In genomic region chr12:55398240-55399127, GRCm38 (mm10) we compare ENCODE assay signal across 8 mouse cellular contexts. TPM values are rescaled to one million over a fixed set of nuclear protein-coding genes. Genes with fewer than 3 reads are reported as not detected.
A peak's percentile ranks its signal among the peaks of the same experiment; 100 is the strongest.
DNase-seq lines count a peak whose midpoint lies in the region; ATAC-seq and TF ChIP-seq lines count a peak whose summit lies in the region.

No protein-coding gene starts in this region.

- H3K4me2 ChIP-seq in heart, embryonic 15.5 days = peak overlapping the region; percentile 81
- peak overlapping the region; percentile 98 for H3K4me2 ChIP-seq in liver, embryonic 14.5 days (ENCODE audit: low read depth)
- H3K4me2 ChIP-seq in neural tube, embryonic 11.5 days (ENCODE audit: low read depth) = peak overlapping the region; percentile 94
- H3K4me2 ChIP-seq in stomach, postnatal 0 days (replicated peaks; ENCODE audit: low read depth) = peak overlapping the region; percentile 74

- peak; percentile 98 for ATAC-seq in CD4-positive, CD25-positive, alpha-beta regulatory T cell, adult 4 months
- peak; percentile 99 for ATAC-seq in heart, embryonic 15.5 days (replicated peaks; ENCODE audit: insufficient number of reproducible peaks, insufficient read depth, low FRiP score, low read depth)
- peak; percentile 99 for ATAC-seq in liver, embryonic 14.5 days (ENCODE audit: insufficient read depth)
- peak; percentile 99 for ATAC-seq in neural tube, embryonic 11.5 days (ENCODE audit: insufficient read depth, low FRiP score, low TSS enrichment)
- peak; percentile 100 for ATAC-seq in stomach, postnatal 0 days (ENCODE audit: low FRiP score, low TSS enrichment)

- TF ChIP-seq CTCF in liver, embryonic 14.5 days (IDR thresholded peaks at IDR 0.05; ENCODE audit: low read depth) = no peak
- TF ChIP-seq CTCF in stomach, postnatal 0 days (IDR thresholded peaks at IDR 0.05; ENCODE audit: low read depth) = peak; percentile 10; the same call in 1 of the 2 replicates

- H3K4me1 ChIP-seq in forebrain, embryonic 10.5 days = peaks cover 21% of the 10 kb centered on the region
- H3K4me1 ChIP-seq in heart, embryonic 15.5 days (replicated peaks) = peaks cover 15% of the 10 kb centered on the region
- H3K4me1 ChIP-seq in liver, embryonic 14.5 days (replicated peaks; ENCODE audit: control insufficient read depth in 2 of 2, insufficient read depth in 2 of 2, low read length in 1 of 2) = peaks cover 13 to 16% of the 10 kb centered on the region in 2 experiments
- peaks cover 11% of the 10 kb centered on the region for H3K4me1 ChIP-seq in neural tube, embryonic 11.5 days (ENCODE audit: control insufficient read depth, insufficient read depth, low read length)
- H3K4me1 ChIP-seq in stomach, postnatal 0 days (replicated peaks; ENCODE audit: control insufficient read depth, insufficient read depth) = peaks cover 9% of the 10 kb centered on the region; the same call in 1 of the 2 replicates

- peak overlapping the region; percentile 76 for H3K4me3 ChIP-seq in forebrain, embryonic 10.5 days
- H3K4me3 ChIP-seq in heart, embryonic 15.5 days = peak overlapping the region; percentile 92
- peak overlapping the region; percentile 89 to 95 for H3K4me3 ChIP-seq in liver, embryonic 14.5 days (ENCODE audit: insufficient read depth in 1 of 2, low read depth in 2 of 2, low read length in 2 of 2)
- peak overlapping the region; percentile 96 for H3K4me3 ChIP-seq in neural tube, embryonic 11.5 days (ENCODE audit: low read depth, low read length)
- H3K4me3 ChIP-seq in stomach, postnatal 0 days (ENCODE audit: low read depth, low read length) = peak overlapping the region; percentile 93

- TF ChIP-seq EP300 in liver, embryonic 14.5 days (IDR thresholded peaks at IDR 0.05; ENCODE audit: low read depth) = peak; percentile 41; the same call in 1 of the 2 replicates
- TF ChIP-seq EP300 in stomach, postnatal 0 days (optimal IDR thresholded peaks at IDR 0.05) = no peak

- peak; percentile 80 for DNase-seq in c-Kit-negative CD71-positive TER-119-positive erythroid progenitor cells, embryonic 14.5 days (ENCODE audit: low read depth, low spot score)
- DNase-seq in forebrain, embryonic 10.5 days (ENCODE audit: extremely low spot score, low spot score) = peak; percentile 95
- peak; percentile 91 to 97 for DNase-seq in kidney, postnatal 25 days
- DNase-seq in liver, embryonic 14.5 days (ENCODE audit: low read depth in 3 of 3, low spot score in 3 of 3) = peak; percentile 84 to 87 (median 87)
- peak; percentile 95 for DNase-seq in neural tube, embryonic 11.5 days (ENCODE audit: low spot score)
- peak; percentile 95 for DNase-seq in stomach, postnatal 0 days (ENCODE audit: low spot score)

- WGBS in forebrain, embryonic 10.5 days = 1% methylated on average over 51 of the region's 51 CpGs
- under 1% methylated on average over 51 of the region's 51 CpGs for WGBS in heart, embryonic 15.5 days
- 1% methylated on average over 51 of the region's 51 CpGs for WGBS in liver, embryonic 14.5 days (ENCODE audit: insufficient replicate concordance)
- 1% methylated on average over 51 of the region's 51 CpGs for WGBS in neural tube, embryonic 11.5 days
- WGBS in stomach, postnatal 0 days = under 1% methylated on average over 51 of the region's 51 CpGs

- H3K36me3 ChIP-seq in forebrain, embryonic 10.5 days (replicated peaks) = peaks cover 23% of the 10 kb centered on the region
- H3K36me3 ChIP-seq in heart, embryonic 15.5 days = no peaks in the 10 kb centered on the region
- H3K36me3 ChIP-seq in liver, embryonic 14.5 days (replicated peaks; ENCODE audit: control insufficient read depth, insufficient read depth, low read depth) = no peaks in the 10 kb centered on the region
- no peaks in the 10 kb centered on the region for H3K36me3 ChIP-seq in neural tube, embryonic 11.5 days (ENCODE audit: control insufficient read depth, insufficient read depth, low read length)
- no peaks in the 10 kb centered on the region for H3K36me3 ChIP-seq in stomach, postnatal 0 days (ENCODE audit: control insufficient read depth, insufficient read depth, low read length)

- H3K27ac ChIP-seq in forebrain, embryonic 10.5 days = peak overlapping the region; percentile 93
- peak overlapping the region; percentile 94 for H3K27ac ChIP-seq in heart, embryonic 15.5 days
- H3K27ac ChIP-seq in liver, embryonic 14.5 days = peak overlapping the region; percentile 76
- peak overlapping the region; percentile 85 for H3K27ac ChIP-seq in neural tube, embryonic 11.5 days (ENCODE audit: low read depth, low read length)
- peak overlapping the region; percentile 97 for H3K27ac ChIP-seq in stomach, postnatal 0 days (replicated peaks)

- peak overlapping the region; percentile 94 for H3K9ac ChIP-seq in heart, embryonic 15.5 days
- peak overlapping the region; percentile 78 for H3K9ac ChIP-seq in liver, embryonic 14.5 days (replicated peaks)
- peak overlapping the region; percentile 85 for H3K9ac ChIP-seq in neural tube, embryonic 11.5 days (ENCODE audit: low read length)
- peak overlapping the region; percentile 95 for H3K9ac ChIP-seq in stomach, postnatal 0 days (ENCODE audit: low read length)

- H3K9me3 ChIP-seq in forebrain, embryonic 10.5 days = no peaks in the 10 kb centered on the region
- H3K9me3 ChIP-seq in heart, embryonic 15.5 days (replicated peaks) = no peaks in the 10 kb centered on the region
- no peaks in the 10 kb centered on the region for H3K9me3 ChIP-seq in liver, embryonic 14.5 days (ENCODE audit: control insufficient read depth, low read length)
- H3K9me3 ChIP-seq in neural tube, embryonic 11.5 days (ENCODE audit: control insufficient read depth, low read length) = no peaks in the 10 kb centered on the region
- no peaks in the 10 kb centered on the region for H3K9me3 ChIP-seq in stomach, postnatal 0 days (ENCODE audit: control insufficient read depth, low read length)

- H3K27me3 ChIP-seq in forebrain, embryonic 10.5 days (ENCODE audit: poor library complexity, severe bottlenecking) = no peaks in the 10 kb centered on the region
- no peaks in the 10 kb centered on the region for H3K27me3 ChIP-seq in heart, embryonic 15.5 days
- no peaks in the 10 kb centered on the region; the same call in 1 of the 2 replicates for H3K27me3 ChIP-seq in liver, embryonic 14.5 days (ENCODE audit: control insufficient read depth, insufficient read depth, low read length)
- H3K27me3 ChIP-seq in neural tube, embryonic 11.5 days (ENCODE audit: control insufficient read depth, insufficient read depth, low read length) = no peaks in the 10 kb centered on the region
- H3K27me3 ChIP-seq in stomach, postnatal 0 days (ENCODE audit: control insufficient read depth, insufficient read depth, low read length) = no peaks in the 10 kb centered on the region

RNA-seq across cellular contexts. Expression of gene Psma6, which starts 14.5 kb away (rescaled TPM):
- 100 to 1,000 TPM; 249 to 250 TPM for polyA plus RNA-seq in CD4-positive, CD25-positive, alpha-beta regulatory T cell, adult 4 months (2017; shearing (Covaris generic))
- 501 and 503 TPM in 2 replicates for polyA plus RNA-seq in forebrain, embryonic 10.5 days (2016; fragmentation: Nextera tagmentation; extraction: Ambion mirVana)
- 301 and 302 TPM in 2 replicates for polyA plus RNA-seq in heart, embryonic 15.5 days (2015; fragmentation: Nextera tagmentation; extraction: Ambion mirVana)
- 63.1 and 85.9 TPM in 2 replicates for polyA plus RNA-seq in liver, embryonic 14.5 days (2012; rRNA removed)
- polyA plus RNA-seq in liver, embryonic 14.5 days (2014; fragmentation: Nextera tagmentation; extraction: Ambion mirVana) = 220 and 221 TPM in 2 replicates
- 468 and 483 TPM in 2 replicates for polyA plus RNA-seq in neural tube, embryonic 11.5 days (2014; fragmentation: Nextera tagmentation; extraction: Ambion mirVana)
- polyA plus RNA-seq in stomach, postnatal 0 days (2015; fragmentation: Nextera tagmentation; extraction: Ambion mirVana) = 357 and 358 TPM in 2 replicates

Comparison
In these comparisons a context has a peak if more than half of its experiments do, and no peak if none do; other contexts are left out.
1. Peak in every context shown above with its lines: DNase-seq, ATAC-seq, H3K4me3 ChIP-seq and H3K27ac ChIP-seq.